Mouse (Mus musculus): ENCODE results near the gene Plcb4. TPM values are rescaled to one million over a fixed set of nuclear protein-coding genes. Genes with fewer than 3 reads are reported as not detected.
"Not testable (repeated sequence)": the region's sequence is repeated elsewhere in the genome, so short reads cannot be mapped to it uniquely, and the experiment has no call there.

Gene Plcb4
- polyA plus RNA-seq, 1 experiment from 2014 or later, result 11.0 TPM

GRCm38 (mm10) chr2:135737506-135737905 lies 78.7 kb downstream of the Plcb4 start:
- 84% methylated on average over 9 of the region's 9 CpGs for WGBS
- ATAC-seq (replicated peaks; ENCODE audit: insufficient number of reproducible peaks, low FRiP score, low TSS enrichment, low read depth) (no peak), DNase-seq (ENCODE audit: low spot score) (no peak)
- Histone ChIP-seq H3K4me2 (ENCODE audit: low read depth, low read length) (no peak overlapping the region), H3K27me3 (ENCODE audit: control insufficient read depth, insufficient read depth, low read length) (no peaks in the 10 kb centered on the region), H3K9ac (replicated peaks; ENCODE audit: low read length) (no peak overlapping the region), H3K4me3 (ENCODE audit: low read depth, low read length) (no peak overlapping the region), H3K4me1 (ENCODE audit: control insufficient read depth, insufficient read depth, low read length) (no peaks in the 10 kb centered on the region), H3K9me3 (replicated peaks; ENCODE audit: control insufficient read depth, low read length) (no peaks in the 10 kb centered on the region), H3K27ac (replicated peaks; ENCODE audit: low read depth, low read length) (no peak overlapping the region), H3K36me3 (replicated peaks; ENCODE audit: control insufficient read depth, insufficient read depth, low read depth, low read length) (no peaks in the 10 kb centered on the region)

- not testable (repeated sequence) for H3K27me3 ChIP-seq (ENCODE audit: control insufficient read depth, insufficient read depth, low read length)
Observed at GRCm38 (mm10) chr2:135738022-135738780, 79.4 kb downstream of the Plcb4 start.

DNA sequence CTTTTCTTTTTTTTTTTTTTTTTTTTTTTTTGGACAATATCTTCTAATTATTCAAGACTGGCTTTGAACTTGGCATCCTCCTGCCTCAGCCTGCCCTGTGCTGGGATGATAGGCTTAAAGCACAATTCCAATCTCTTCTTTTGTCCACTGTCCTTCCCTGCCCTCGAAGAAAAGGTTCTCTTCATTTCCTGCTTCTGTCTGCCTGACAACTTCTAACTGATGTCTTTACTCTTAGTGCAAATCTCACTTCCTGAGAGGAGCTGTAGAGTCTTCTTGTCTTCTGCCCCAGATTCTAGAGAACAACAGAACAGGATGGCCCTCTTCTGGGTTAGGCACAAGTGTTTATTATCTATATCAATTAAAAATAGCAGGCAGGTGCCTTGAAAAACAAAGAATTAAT lies 80.1 kb downstream of the Plcb4 start:
- Histone ChIP-seq H3K9me3 (replicated peaks; ENCODE audit: control insufficient read depth, low read length) (no peaks in the 10 kb centered on the region), H3K27me3 (ENCODE audit: control insufficient read depth, insufficient read depth, low read length) (no peaks in the 10 kb centered on the region)

More at GRCm38 (mm10) chr2:135738022-135738780, 79.4 kb downstream of the Plcb4 start:
- WGBS, result 64% methylated on average over 7 of the region's 7 CpGs
- ATAC-seq (replicated peaks; ENCODE audit: insufficient number of reproducible peaks, low FRiP score, low TSS enrichment, low read depth); DNase-seq (ENCODE audit: low spot score); H3K9me3 ChIP-seq (replicated peaks; ENCODE audit: control insufficient read depth, low read length); H3K4me3 ChIP-seq (ENCODE audit: low read depth, low read length); H3K27ac ChIP-seq (replicated peaks; ENCODE audit: low read depth, low read length); H3K4me1 ChIP-seq (ENCODE audit: control insufficient read depth, insufficient read depth, low read length); H3K9ac ChIP-seq (replicated peaks; ENCODE audit: low read length); H3K36me3 ChIP-seq (replicated peaks; ENCODE audit: control insufficient read depth, insufficient read depth, low read depth, low read length); H3K4me2 ChIP-seq (ENCODE audit: low read depth, low read length): not testable (repeated sequence)

DNA sequence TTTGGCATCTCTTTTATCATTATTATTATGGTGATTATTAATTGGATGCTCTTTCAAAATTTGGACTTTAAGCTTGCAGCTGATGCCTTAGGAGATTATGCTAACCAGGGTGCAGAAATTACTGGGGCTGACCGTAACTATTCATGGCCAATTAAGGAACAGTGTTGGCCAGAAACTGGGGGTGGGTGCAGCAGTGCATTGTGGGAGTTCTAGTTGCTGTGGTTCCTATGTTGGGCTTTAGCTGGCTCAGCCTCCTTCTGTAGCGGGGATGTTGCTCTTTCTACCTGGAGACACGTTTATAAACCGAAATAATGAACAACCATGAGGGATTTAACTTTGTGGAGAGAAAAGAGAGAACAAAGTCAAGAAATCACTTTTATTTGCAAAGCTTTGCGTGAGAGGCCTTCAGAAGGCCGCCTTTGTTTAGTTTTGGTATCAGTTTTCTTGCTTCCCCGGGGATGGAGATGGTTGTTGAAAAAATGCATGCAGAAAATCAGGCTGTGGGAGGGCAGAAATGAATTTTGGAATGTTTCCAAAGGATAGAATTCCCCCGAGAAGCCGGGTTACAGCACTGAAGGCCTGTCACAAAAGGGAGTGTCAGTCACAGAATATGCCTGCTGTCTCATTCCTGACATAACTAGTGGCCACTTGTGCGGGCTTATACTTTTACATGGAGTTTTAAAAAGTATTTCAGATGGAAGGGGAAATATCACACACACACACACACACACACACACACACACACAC lies 84.3 kb downstream of the Plcb4 start:
- peak overlapping the region; percentile 35; the same call in 1 of the 2 replicates for H3K27ac ChIP-seq (replicated peaks; ENCODE audit: low read depth, low read length)
- no peak overlapping the region for H3K4me2 ChIP-seq (ENCODE audit: low read depth, low read length)
- ATAC-seq (replicated peaks; ENCODE audit: insufficient number of reproducible peaks, low FRiP score, low TSS enrichment, low read depth) (no peak), DNase-seq (ENCODE audit: low spot score) (peak; percentile 56)
- no peak overlapping the region for H3K4me3 ChIP-seq (ENCODE audit: low read depth, low read length)
- no peak overlapping the region for H3K9ac ChIP-seq (replicated peaks; ENCODE audit: low read length)
- H3K27me3 ChIP-seq (ENCODE audit: control insufficient read depth, insufficient read depth, low read length), result no peaks in the 10 kb centered on the region
- H3K4me1 ChIP-seq (ENCODE audit: control insufficient read depth, insufficient read depth, low read length), result no peaks in the 10 kb centered on the region
- no peaks in the 10 kb centered on the region for H3K36me3 ChIP-seq (replicated peaks; ENCODE audit: control insufficient read depth, insufficient read depth, low read depth, low read length)
- H3K9me3 ChIP-seq (replicated peaks; ENCODE audit: control insufficient read depth, low read length), result no peaks in the 10 kb centered on the region
- WGBS, result 48% methylated on average over 10 of the region's 10 CpGs

More for the DNA sequence above, 80.1 kb downstream of the Plcb4 start:
- ATAC-seq (replicated peaks; ENCODE audit: insufficient number of reproducible peaks, low FRiP score, low TSS enrichment, low read depth) (no peak), DNase-seq (ENCODE audit: low spot score) (no peak)
- no peak overlapping the region for H3K4me3 ChIP-seq (ENCODE audit: low read depth, low read length)
- WGBS, result 64% methylated on average over 1 of the region's 1 CpGs
- no peak overlapping the region for H3K9ac ChIP-seq (replicated peaks; ENCODE audit: low read length)
- H3K4me1 ChIP-seq (ENCODE audit: control insufficient read depth, insufficient read depth, low read length), result no peaks in the 10 kb centered on the region
- H3K27ac ChIP-seq (replicated peaks; ENCODE audit: low read depth, low read length), result no peak overlapping the region
- H3K36me3 ChIP-seq (replicated peaks; ENCODE audit: control insufficient read depth, insufficient read depth, low read depth, low read length), result no peaks in the 10 kb centered on the region
- H3K4me2 ChIP-seq (ENCODE audit: low read depth, low read length), result no peak overlapping the region

GRCm38 (mm10) chr2:135744711-135745110 lies 85.9 kb downstream of the Plcb4 start:
- Histone ChIP-seq H3K27ac (replicated peaks; ENCODE audit: low read depth, low read length) (no peak overlapping the region), H3K4me3 (ENCODE audit: low read depth, low read length) (no peak overlapping the region), H3K27me3 (ENCODE audit: control insufficient read depth, insufficient read depth, low read length) (no peaks in the 10 kb centered on the region), H3K9ac (replicated peaks; ENCODE audit: low read length) (no peak overlapping the region), H3K4me2 (ENCODE audit: low read depth, low read length) (no peak overlapping the region), H3K9me3 (replicated peaks; ENCODE audit: control insufficient read depth, low read length) (no peaks in the 10 kb centered on the region), H3K36me3 (replicated peaks; ENCODE audit: control insufficient read depth, insufficient read depth, low read depth, low read length) (no peaks in the 10 kb centered on the region), H3K4me1 (ENCODE audit: control insufficient read depth, insufficient read depth, low read length) (no peaks in the 10 kb centered on the region)
- 85% methylated on average over 8 of the region's 8 CpGs for WGBS
- ATAC-seq (replicated peaks; ENCODE audit: insufficient number of reproducible peaks, low FRiP score, low TSS enrichment, low read depth) (no peak), DNase-seq (ENCODE audit: low spot score) (no peak)

GRCm38 (mm10) chr2:135745126-135745525 lies 86.3 kb downstream of the Plcb4 start:
- 61% methylated on average over 7 of the region's 7 CpGs for WGBS
- H3K4me1 ChIP-seq (ENCODE audit: control insufficient read depth, insufficient read depth, low read length), result no peaks in the 10 kb centered on the region
- no peak overlapping the region for H3K4me2 ChIP-seq (ENCODE audit: low read depth, low read length)
- H3K27ac ChIP-seq (replicated peaks; ENCODE audit: low read depth, low read length), result no peak overlapping the region
- H3K36me3 ChIP-seq (replicated peaks; ENCODE audit: control insufficient read depth, insufficient read depth, low read depth, low read length), result no peaks in the 10 kb centered on the region
- no peaks in the 10 kb centered on the region for H3K27me3 ChIP-seq (ENCODE audit: control insufficient read depth, insufficient read depth, low read length)
- no peaks in the 10 kb centered on the region for H3K9me3 ChIP-seq (replicated peaks; ENCODE audit: control insufficient read depth, low read length)
- H3K9ac ChIP-seq (replicated peaks; ENCODE audit: low read length), result no peak overlapping the region
- H3K4me3 ChIP-seq (ENCODE audit: low read depth, low read length), result no peak overlapping the region
- ATAC-seq (replicated peaks; ENCODE audit: insufficient number of reproducible peaks, low FRiP score, low TSS enrichment, low read depth), result no peak
- no peak for DNase-seq (ENCODE audit: low spot score)

DNA sequence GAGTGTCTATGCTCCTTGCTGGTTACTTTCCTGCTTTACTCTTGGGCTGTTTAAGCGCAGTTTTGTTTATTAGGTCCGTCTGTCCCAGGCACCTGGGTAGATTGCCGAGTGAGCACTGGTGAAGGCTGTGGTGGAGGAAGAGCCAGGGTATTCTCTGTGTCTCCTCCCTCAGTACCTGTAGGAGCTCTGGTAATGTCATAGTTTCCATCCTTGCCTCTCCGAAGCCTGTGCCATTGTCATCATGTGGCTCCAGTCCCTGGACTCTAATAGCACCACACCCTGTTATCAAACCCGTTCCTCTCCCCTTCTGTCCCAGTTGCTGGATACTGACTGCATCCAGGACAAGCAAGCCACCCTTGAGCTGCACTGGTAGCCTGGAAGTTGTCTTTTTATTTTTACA lies 89.6 kb downstream of the Plcb4 start:
- H3K4me2 ChIP-seq (ENCODE audit: low read depth, low read length), result no peak overlapping the region
- DNase-seq (ENCODE audit: low spot score), result no peak
- ATAC-seq (replicated peaks; ENCODE audit: insufficient number of reproducible peaks, low FRiP score, low TSS enrichment, low read depth), result no peak
- H3K9me3 ChIP-seq (replicated peaks; ENCODE audit: control insufficient read depth, low read length), result no peaks in the 10 kb centered on the region
- no peak overlapping the region for H3K4me3 ChIP-seq (ENCODE audit: low read depth, low read length)
- no peak overlapping the region for H3K9ac ChIP-seq (replicated peaks; ENCODE audit: low read length)
- H3K27me3 ChIP-seq (ENCODE audit: control insufficient read depth, insufficient read depth, low read length), result no peaks in the 10 kb centered on the region
- no peaks in the 10 kb centered on the region for H3K4me1 ChIP-seq (ENCODE audit: control insufficient read depth, insufficient read depth, low read length)
- H3K36me3 ChIP-seq (replicated peaks; ENCODE audit: control insufficient read depth, insufficient read depth, low read depth, low read length), result no peaks in the 10 kb centered on the region
- WGBS, result 77% methylated on average over 5 of the region's 5 CpGs
- no peak overlapping the region for H3K27ac ChIP-seq (replicated peaks; ENCODE audit: low read depth, low read length)

GRCm38 (mm10) chr2:135749606-135750005 lies 90.8 kb downstream of the Plcb4 start:
- Histone ChIP-seq H3K36me3 (replicated peaks; ENCODE audit: control insufficient read depth, insufficient read depth, low read depth, low read length) (no peaks in the 10 kb centered on the region), H3K27me3 (ENCODE audit: control insufficient read depth, insufficient read depth, low read length) (no peaks in the 10 kb centered on the region), H3K27ac (replicated peaks; ENCODE audit: low read depth, low read length) (no peak overlapping the region), H3K4me2 (ENCODE audit: low read depth, low read length) (no peak overlapping the region), H3K4me3 (ENCODE audit: low read depth, low read length) (no peak overlapping the region), H3K4me1 (ENCODE audit: control insufficient read depth, insufficient read depth, low read length) (no peaks in the 10 kb centered on the region), H3K9me3 (replicated peaks; ENCODE audit: control insufficient read depth, low read length) (no peaks in the 10 kb centered on the region), H3K9ac (replicated peaks; ENCODE audit: low read length) (no peak overlapping the region)
- 47% methylated on average over 15 of the region's 15 CpGs for WGBS
- DNase-seq (ENCODE audit: low spot score) (no peak), ATAC-seq (replicated peaks; ENCODE audit: insufficient number of reproducible peaks, low FRiP score, low TSS enrichment, low read depth) (no peak)

All from embryonic facial prominence, embryonic 11.5 days (tissue).